Mouse (Mus musculus): Measurements from ENCODE around the gene Cit. TPM values are rescaled to one million over a fixed set of nuclear protein-coding genes. Genes with fewer than 3 reads are reported as not detected.

Cit gene
- polyA plus RNA-seq, 1 experiment from 2014 or later, result 17.2 TPM

- no peaks in the 10 kb centered on the region for H3K27me3 ChIP-seq
- H3K9me3 ChIP-seq, result no peaks in the 10 kb centered on the region
- no peaks in the 10 kb centered on the region for H3K4me1 ChIP-seq
- no peak overlapping the region for H3K4me2 ChIP-seq (replicated peaks)
- 93% methylated on average over 14 of the region's 14 CpGs for WGBS
- H3K4me3 ChIP-seq, result no peak overlapping the region
- no peak overlapping the region for H3K27ac ChIP-seq (replicated peaks)
- no peak overlapping the region for H3K9ac ChIP-seq (replicated peaks)
- no peak for ATAC-seq (replicated peaks)
- H3K36me3 ChIP-seq, result peaks cover 37% of the 10 kb centered on the region
These were observed 109.5 kb downstream of the Cit start for GRCm38 (mm10) chr5:115954549-115954948.

GRCm38 (mm10) chr5:115955131-115955530 is 110.1 kb downstream of the Cit start:
- Histone ChIP-seq H3K4me1 (no peaks in the 10 kb centered on the region), H3K4me3 (no peak overlapping the region), H3K36me3 (peaks cover 37% of the 10 kb centered on the region), H3K9ac (replicated peaks) (no peak overlapping the region), H3K9me3 (no peaks in the 10 kb centered on the region), H3K4me2 (replicated peaks) (no peak overlapping the region), H3K27ac (replicated peaks) (no peak overlapping the region), H3K27me3 (no peaks in the 10 kb centered on the region)
- 81% methylated on average over 14 of the region's 14 CpGs for WGBS
- no peak for ATAC-seq (replicated peaks)

DNA sequence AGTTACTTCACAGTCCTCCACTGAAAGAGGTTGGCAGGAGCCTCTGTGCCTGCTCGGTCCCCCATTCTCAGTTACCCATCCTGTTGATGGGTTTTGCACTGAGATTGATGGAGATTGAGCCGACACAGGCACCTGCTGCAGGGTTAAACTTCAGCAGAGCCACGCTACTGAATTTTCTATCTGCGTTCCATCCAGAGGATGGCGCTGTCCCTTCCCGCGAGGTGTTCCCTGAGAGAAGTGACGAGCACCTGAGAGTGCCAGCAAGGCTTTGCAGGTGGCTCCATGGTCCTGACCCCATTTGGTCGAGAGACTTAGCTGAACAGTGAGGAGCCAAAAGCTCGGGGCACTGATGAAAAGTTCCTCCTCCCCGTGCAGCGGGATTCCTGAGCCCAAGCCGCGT is 111.0 kb downstream of the Cit start:
- 96% methylated on average over 14 of the region's 14 CpGs for WGBS
- Histone ChIP-seq H3K4me2 (replicated peaks) (no peak overlapping the region), H3K36me3 (peaks cover 33% of the 10 kb centered on the region)

DNA sequence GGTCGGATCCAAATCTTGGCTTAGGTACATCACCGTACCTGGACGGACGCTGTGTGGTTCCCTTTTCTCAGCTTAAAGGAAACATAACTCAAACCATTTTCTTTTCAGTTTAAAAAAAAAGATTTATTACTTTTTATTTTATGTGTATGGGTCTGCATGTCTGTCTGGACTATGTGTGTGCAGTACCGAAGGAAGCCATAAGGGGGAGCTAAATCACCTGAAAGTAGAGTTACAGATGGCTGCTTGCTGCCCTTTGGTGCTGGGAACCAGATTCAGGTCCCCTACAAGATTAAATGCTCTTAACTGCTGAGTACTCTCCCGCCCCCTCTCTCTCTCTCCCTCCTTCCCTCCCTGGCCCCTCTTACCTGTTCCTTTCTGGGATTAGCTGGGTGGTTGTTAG is 112.1 kb downstream of the Cit start:
- H3K4me3 ChIP-seq, result no peak overlapping the region
- ATAC-seq (replicated peaks), result no peak
- H3K27me3 ChIP-seq, result no peaks in the 10 kb centered on the region
- peaks cover 26% of the 10 kb centered on the region for H3K36me3 ChIP-seq
- H3K27ac ChIP-seq (replicated peaks), result no peak overlapping the region
- no peaks in the 10 kb centered on the region for H3K4me1 ChIP-seq
- no peak overlapping the region for H3K9ac ChIP-seq (replicated peaks)
- H3K4me2 ChIP-seq (replicated peaks), result no peak overlapping the region
- no peaks in the 10 kb centered on the region for H3K9me3 ChIP-seq
- WGBS, result 99% methylated on average over 6 of the region's 6 CpGs

More for the DNA sequence above, 111.0 kb downstream of the Cit start:
- H3K27ac ChIP-seq (replicated peaks), result no peak overlapping the region
- no peaks in the 10 kb centered on the region for H3K27me3 ChIP-seq
- no peak for ATAC-seq (replicated peaks)
- no peak overlapping the region for H3K4me3 ChIP-seq
- no peak overlapping the region for H3K9ac ChIP-seq (replicated peaks)
- H3K4me1 ChIP-seq, result no peaks in the 10 kb centered on the region
- no peaks in the 10 kb centered on the region for H3K9me3 ChIP-seq

DNA sequence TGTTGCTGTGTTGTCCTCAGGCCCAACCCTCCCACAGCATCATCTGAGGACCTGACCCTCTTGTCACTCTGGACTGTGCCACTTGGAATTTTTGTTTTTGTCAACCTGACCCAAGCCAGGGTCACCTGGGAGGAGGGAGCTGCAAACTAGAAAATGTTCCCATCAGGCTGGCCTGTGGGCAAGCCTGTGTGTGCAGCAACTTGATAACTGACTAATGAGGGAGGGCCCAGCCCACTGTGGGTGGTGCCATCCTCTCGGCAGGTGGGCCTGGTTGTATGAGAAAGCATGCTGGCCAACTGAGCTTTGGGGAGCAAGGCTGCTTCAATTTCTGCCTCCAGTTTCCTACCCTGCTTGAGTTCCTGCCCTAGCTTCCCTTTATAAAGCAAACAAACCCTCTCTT is 113.3 kb downstream of the Cit start:
- Histone ChIP-seq H3K36me3 (peaks cover 16% of the 10 kb centered on the region; the same call in 1 of the 2 replicates), H3K9me3 (no peaks in the 10 kb centered on the region), H3K27ac (replicated peaks) (no peak overlapping the region), H3K4me1 (no peaks in the 10 kb centered on the region), H3K9ac (replicated peaks) (no peak overlapping the region), H3K4me2 (replicated peaks) (no peak overlapping the region), H3K4me3 (no peak overlapping the region), H3K27me3 (no peaks in the 10 kb centered on the region)
- no peak for ATAC-seq (replicated peaks)
- WGBS, result 81% methylated on average over 1 of the region's 1 CpGs

DNA sequence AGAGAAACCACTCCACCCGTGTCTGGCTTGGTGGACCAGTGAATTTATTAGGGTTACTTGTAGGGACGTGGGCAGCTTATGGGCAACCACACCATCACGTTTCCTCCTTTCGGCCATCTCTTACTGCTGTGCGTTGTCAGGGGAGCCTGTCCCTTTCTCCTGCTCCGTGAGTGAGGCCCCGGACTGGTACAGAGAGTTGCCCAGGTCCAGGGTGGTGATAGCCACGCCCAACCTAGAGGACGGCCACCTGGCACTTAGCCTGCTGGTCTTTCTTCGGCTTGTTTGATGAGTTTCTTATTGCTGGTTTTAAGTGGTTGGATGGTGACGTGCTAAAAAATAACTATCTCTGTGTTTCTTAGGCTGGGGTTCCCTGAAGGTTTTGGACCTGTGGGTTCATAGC is 113.7 kb downstream of the Cit start:
- no peak for ATAC-seq (replicated peaks)
- Histone ChIP-seq H3K27me3 (no peaks in the 10 kb centered on the region), H3K9ac (replicated peaks) (no peak overlapping the region), H3K4me2 (replicated peaks) (no peak overlapping the region), H3K4me3 (no peak overlapping the region), H3K9me3 (no peaks in the 10 kb centered on the region), H3K36me3 (peaks cover 13% of the 10 kb centered on the region; the same call in 1 of the 2 replicates), H3K4me1 (no peaks in the 10 kb centered on the region), H3K27ac (replicated peaks) (no peak overlapping the region)
- WGBS, result 92% methylated on average over 11 of the region's 11 CpGs

GRCm38 (mm10) chr5:115961809-115962208 is 116.7 kb downstream of the Cit start:
- ATAC-seq (replicated peaks), result no peak
- no peak overlapping the region for H3K9ac ChIP-seq (replicated peaks)
- H3K4me1 ChIP-seq, result 0 out of 2 replicates have a peak, but pooled peaks cover 6% of the 10 kb centered on the region
- no peaks in the 10 kb centered on the region for H3K27me3 ChIP-seq
- WGBS, result 94% methylated on average over 9 of the region's 9 CpGs
- H3K4me3 ChIP-seq, result no peak overlapping the region
- 0 out of 2 replicates have a peak, but pooled peaks cover under 1% of the 10 kb centered on the region for H3K36me3 ChIP-seq
- no peaks in the 10 kb centered on the region for H3K9me3 ChIP-seq
- no peak overlapping the region for H3K4me2 ChIP-seq (replicated peaks)
- no peak overlapping the region for H3K27ac ChIP-seq (replicated peaks)

- 92% methylated on average over 15 of the region's 15 CpGs for WGBS
These were observed 126.2 kb downstream of the Cit start for GRCm38 (mm10) chr5:115971236-115971635.

DNA sequence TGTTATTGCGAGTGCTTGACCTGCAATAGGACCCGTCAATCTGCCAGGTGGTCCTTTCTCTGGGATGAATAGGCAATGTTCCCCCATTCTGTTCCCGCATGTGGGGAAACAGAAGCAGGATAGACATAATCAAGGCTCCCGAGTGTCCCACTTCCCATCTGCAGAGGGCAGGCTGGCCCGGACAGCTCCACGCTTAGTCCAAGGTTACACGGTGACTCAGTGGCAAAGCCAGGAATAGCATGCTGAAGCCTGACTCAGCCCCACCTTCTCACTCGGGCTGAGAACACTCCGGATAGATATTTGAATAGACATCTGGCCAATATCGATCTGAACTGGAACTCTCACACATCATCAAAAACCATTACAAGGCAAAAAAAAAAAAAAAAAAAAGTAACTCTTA is 130.6 kb downstream of the Cit start:
- peaks cover 3% of the 10 kb centered on the region; the same call in 1 of the 2 replicates for H3K36me3 ChIP-seq
- no peak overlapping the region for H3K4me3 ChIP-seq
- H3K27me3 ChIP-seq, result no peaks in the 10 kb centered on the region
- H3K4me1 ChIP-seq, result no peaks in the 10 kb centered on the region
- H3K9me3 ChIP-seq, result no peaks in the 10 kb centered on the region
- H3K27ac ChIP-seq (replicated peaks), result no peak overlapping the region
- WGBS, result 80% methylated on average over 10 of the region's 10 CpGs
- H3K4me2 ChIP-seq (replicated peaks), result no peak overlapping the region
- no peak overlapping the region for H3K9ac ChIP-seq (replicated peaks)
- ATAC-seq (replicated peaks), result no peak

More at GRCm38 (mm10) chr5:115971236-115971635, 126.2 kb downstream of the Cit start:
- Histone ChIP-seq H3K4me3 (no peak overlapping the region), H3K9ac (replicated peaks) (no peak overlapping the region), H3K27ac (replicated peaks) (no peak overlapping the region), H3K4me1 (no peaks in the 10 kb centered on the region), H3K4me2 (replicated peaks) (no peak overlapping the region), H3K27me3 (no peaks in the 10 kb centered on the region), H3K36me3 (peaks cover 6% of the 10 kb centered on the region; the same call in 1 of the 2 replicates), H3K9me3 (no peaks in the 10 kb centered on the region)
- ATAC-seq (replicated peaks), result no peak

DNA sequence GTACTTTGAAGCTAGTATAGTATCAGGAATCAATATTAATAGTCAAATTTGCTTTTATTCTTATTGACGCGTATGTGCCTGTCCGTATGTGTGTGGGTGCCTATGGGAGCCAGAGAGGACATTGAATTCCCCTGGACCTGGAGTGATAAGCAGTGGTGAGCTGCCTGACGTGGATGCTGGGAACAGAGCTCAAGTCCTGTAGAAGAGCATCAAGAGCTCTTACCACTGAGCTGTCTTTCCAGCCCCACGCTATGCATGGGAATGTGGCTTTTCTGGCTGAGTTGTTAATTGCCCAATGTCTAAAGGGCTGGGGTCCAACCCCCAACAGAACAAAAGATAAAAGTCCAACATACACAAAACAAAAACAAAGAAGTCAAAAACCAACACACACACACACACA is 131.4 kb downstream of the Cit start:
- no peak overlapping the region for H3K4me3 ChIP-seq
- no peak overlapping the region for H3K9ac ChIP-seq (replicated peaks)
- no peaks in the 10 kb centered on the region for H3K27me3 ChIP-seq
- no peak overlapping the region for H3K27ac ChIP-seq (replicated peaks)
- H3K9me3 ChIP-seq, result no peaks in the 10 kb centered on the region
- no peak overlapping the region for H3K4me2 ChIP-seq (replicated peaks)
- peaks cover 3% of the 10 kb centered on the region; the same call in 1 of the 2 replicates for H3K36me3 ChIP-seq
- no peaks in the 10 kb centered on the region for H3K4me1 ChIP-seq
- no peak for ATAC-seq (replicated peaks)
- 86% methylated on average over 5 of the region's 5 CpGs for WGBS

- H3K9me3 ChIP-seq, result no peaks in the 10 kb centered on the region
- no peak for ATAC-seq (replicated peaks)
- H3K4me1 ChIP-seq, result no peaks in the 10 kb centered on the region
- WGBS, result 84% methylated on average over 10 of the region's 10 CpGs
- no peak overlapping the region for H3K27ac ChIP-seq (replicated peaks)
- no peaks in the 10 kb centered on the region for H3K27me3 ChIP-seq
- H3K4me3 ChIP-seq, result no peak overlapping the region
- no peak overlapping the region for H3K9ac ChIP-seq (replicated peaks)
- peaks cover 3% of the 10 kb centered on the region; the same call in 1 of the 2 replicates for H3K36me3 ChIP-seq
- no peak overlapping the region for H3K4me2 ChIP-seq (replicated peaks)
These were observed 132.2 kb downstream of the Cit start for GRCm38 (mm10) chr5:115977266-115977665.

DNA sequence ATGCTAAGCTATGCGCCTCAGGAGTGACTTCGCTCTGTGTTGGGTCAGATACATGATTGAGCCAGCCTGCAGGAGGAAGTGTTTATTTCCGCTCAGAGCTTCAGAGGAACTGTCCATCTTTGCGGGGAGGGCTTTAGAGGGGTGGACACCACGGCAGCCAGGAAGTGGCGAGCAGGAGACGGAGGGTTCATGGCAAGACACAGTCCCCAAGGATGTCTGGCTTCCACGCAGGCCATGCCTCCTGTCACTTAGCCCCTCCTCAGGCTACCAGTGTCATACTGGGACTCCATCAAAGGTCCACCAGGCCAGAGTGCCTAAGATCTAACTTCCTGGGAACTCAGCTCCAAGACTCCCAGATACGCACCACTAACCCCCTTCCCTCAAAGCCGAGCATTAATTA is 132.7 kb downstream of the Cit start:
- ATAC-seq (replicated peaks), result no peak
- WGBS, result 87% methylated on average over 10 of the region's 10 CpGs
- no peak overlapping the region for H3K4me2 ChIP-seq (replicated peaks)
- H3K36me3 ChIP-seq, result peaks cover 3% of the 10 kb centered on the region; the same call in 1 of the 2 replicates
- no peaks in the 10 kb centered on the region for H3K4me1 ChIP-seq
- no peak overlapping the region for H3K27ac ChIP-seq (replicated peaks)
- no peaks in the 10 kb centered on the region for H3K9me3 ChIP-seq
- H3K9ac ChIP-seq (replicated peaks), result no peak overlapping the region
- no peak overlapping the region for H3K4me3 ChIP-seq
- no peaks in the 10 kb centered on the region for H3K27me3 ChIP-seq

DNA sequence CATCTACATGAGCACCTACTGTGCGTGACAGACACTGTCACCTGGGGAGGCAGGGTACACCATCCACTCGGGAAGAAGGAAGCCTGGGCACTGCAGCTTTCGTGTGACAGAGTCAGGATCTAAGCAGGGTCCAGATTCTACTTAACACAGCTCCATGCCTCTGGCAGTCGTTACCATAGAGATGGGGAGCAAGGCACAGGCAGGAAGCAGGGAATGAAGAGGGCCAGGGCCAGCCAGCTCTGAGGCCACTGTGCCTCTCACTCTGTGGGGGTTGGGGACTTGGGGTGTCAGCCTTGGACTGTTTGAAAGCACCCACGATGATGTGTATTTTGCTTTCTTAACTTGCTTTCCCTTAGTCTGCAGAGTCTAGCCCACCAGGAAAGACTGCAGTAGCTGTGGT is 133.2 kb downstream of the Cit start:
- 66% methylated on average over 5 of the region's 5 CpGs for WGBS
- H3K27me3 ChIP-seq, result no peaks in the 10 kb centered on the region
- H3K27ac ChIP-seq (replicated peaks), result 0 out of 2 replicates have a peak overlapping the region, but pooled peaks have one; percentile 9
- no peak overlapping the region for H3K4me3 ChIP-seq
- no peaks in the 10 kb centered on the region for H3K4me1 ChIP-seq
- no peak overlapping the region for H3K4me2 ChIP-seq (replicated peaks)
- H3K9ac ChIP-seq (replicated peaks), result no peak overlapping the region
- no peak for ATAC-seq (replicated peaks)
- no peaks in the 10 kb centered on the region for H3K9me3 ChIP-seq
- peaks cover 3% of the 10 kb centered on the region; the same call in 1 of the 2 replicates for H3K36me3 ChIP-seq

Data from forebrain, embryonic 15.5 days (tissue).